Mouse (Mus musculus): Measurements from ENCODE around the gene Chmp4b. TPM values are rescaled to one million over a fixed set of nuclear protein-coding genes. Genes with fewer than 3 reads are reported as not detected.

Chmp4b gene
- polyA plus RNA-seq, 1 experiment from 2014 or later: 23.2 TPM

- no peaks in the 10 kb centered on the region for H3K27me3 ChIP-seq (ENCODE audit: control insufficient read depth, insufficient read depth, low read length)
- peak overlapping the region; percentile 18 for H3K4me3 ChIP-seq (replicated peaks; ENCODE audit: low read length)
- peak; percentile 72 for ATAC-seq (ENCODE audit: low FRiP score)
- no peaks in the 10 kb centered on the region for H3K9me3 ChIP-seq (ENCODE audit: control insufficient read depth, low read length)
- H3K4me1 ChIP-seq (replicated peaks; ENCODE audit: control insufficient read depth, insufficient read depth, low read length): peaks cover 28% of the 10 kb centered on the region
- DNase-seq (ENCODE audit: low spot score): peak; percentile 80
- peak overlapping the region; percentile 50 for H3K4me2 ChIP-seq (replicated peaks)
- 57% methylated on average over 19 of the region's 19 CpGs for WGBS
- H3K9ac ChIP-seq: peak overlapping the region; percentile 45
- no peaks in the 10 kb centered on the region for H3K36me3 ChIP-seq (replicated peaks; ENCODE audit: control insufficient read depth, insufficient read depth)
- peak overlapping the region; percentile 87 for H3K27ac ChIP-seq
These were observed 25.4 kb downstream of the Chmp4b start for GRCm38 (mm10) chr2:154676653-154677609.

GRCm38 (mm10) chr2:154677651-154678139 lies 26.2 kb downstream of the Chmp4b start:
- peak; percentile 82 for DNase-seq (ENCODE audit: low spot score)
- Histone ChIP-seq H3K9ac (peak overlapping the region; percentile 45), H3K4me1 (replicated peaks; ENCODE audit: control insufficient read depth, insufficient read depth, low read length) (peaks cover 34% of the 10 kb centered on the region), H3K9me3 (ENCODE audit: control insufficient read depth, low read length) (no peaks in the 10 kb centered on the region), H3K4me3 (replicated peaks; ENCODE audit: low read length) (peak overlapping the region; percentile 18), H3K27me3 (ENCODE audit: control insufficient read depth, insufficient read depth, low read length) (no peaks in the 10 kb centered on the region), H3K36me3 (replicated peaks; ENCODE audit: control insufficient read depth, insufficient read depth) (no peaks in the 10 kb centered on the region), H3K27ac (peak overlapping the region; percentile 87), H3K4me2 (replicated peaks) (peak overlapping the region; percentile 50)
- WGBS: 5% methylated on average over 10 of the region's 10 CpGs
- ATAC-seq (ENCODE audit: low FRiP score): peak; percentile 83

- WGBS: 92% methylated on average over 3 of the region's 3 CpGs
- no peaks in the 10 kb centered on the region; the same call in 1 of the 2 replicates for H3K36me3 ChIP-seq (replicated peaks; ENCODE audit: control insufficient read depth, insufficient read depth)
- no peaks in the 10 kb centered on the region for H3K27me3 ChIP-seq (ENCODE audit: control insufficient read depth, insufficient read depth, low read length)
- H3K4me2 ChIP-seq (replicated peaks): no peak overlapping the region
- no peak overlapping the region for H3K4me3 ChIP-seq (replicated peaks; ENCODE audit: low read length)
- no peaks in the 10 kb centered on the region for H3K9me3 ChIP-seq (ENCODE audit: control insufficient read depth, low read length)
- no peak overlapping the region for H3K9ac ChIP-seq
- ATAC-seq (ENCODE audit: low FRiP score) (no peak), DNase-seq (ENCODE audit: low spot score) (no peak)
- peaks cover 41% of the 10 kb centered on the region for H3K4me1 ChIP-seq (replicated peaks; ENCODE audit: control insufficient read depth, insufficient read depth, low read length)
- H3K27ac ChIP-seq: no peak overlapping the region
These were observed 27.5 kb downstream of the Chmp4b start for GRCm38 (mm10) chr2:154678995-154679394.

GRCm38 (mm10) chr2:154680337-154680736 lies 28.8 kb downstream of the Chmp4b start:
- Histone ChIP-seq H3K27me3 (ENCODE audit: control insufficient read depth, insufficient read depth, low read length) (no peaks in the 10 kb centered on the region), H3K9ac (no peak overlapping the region), H3K4me1 (replicated peaks; ENCODE audit: control insufficient read depth, insufficient read depth, low read length) (peaks cover 41% of the 10 kb centered on the region), H3K27ac (no peak overlapping the region), H3K36me3 (replicated peaks; ENCODE audit: control insufficient read depth, insufficient read depth) (no peaks in the 10 kb centered on the region; the same call in 1 of the 2 replicates), H3K4me3 (replicated peaks; ENCODE audit: low read length) (no peak overlapping the region), H3K4me2 (replicated peaks) (no peak overlapping the region), H3K9me3 (ENCODE audit: control insufficient read depth, low read length) (no peaks in the 10 kb centered on the region)
- DNase-seq (ENCODE audit: low spot score): no peak
- ATAC-seq (ENCODE audit: low FRiP score): no peak
- WGBS: 89% methylated on average over 2 of the region's 2 CpGs

GRCm38 (mm10) chr2:154680941-154681340 lies 29.4 kb downstream of the Chmp4b start:
- Histone ChIP-seq H3K4me2 (replicated peaks) (no peak overlapping the region), H3K9me3 (ENCODE audit: control insufficient read depth, low read length) (no peaks in the 10 kb centered on the region), H3K36me3 (replicated peaks; ENCODE audit: control insufficient read depth, insufficient read depth) (no peaks in the 10 kb centered on the region; the same call in 1 of the 2 replicates), H3K27me3 (ENCODE audit: control insufficient read depth, insufficient read depth, low read length) (no peaks in the 10 kb centered on the region), H3K4me1 (replicated peaks; ENCODE audit: control insufficient read depth, insufficient read depth, low read length) (peaks cover 41% of the 10 kb centered on the region), H3K27ac (no peak overlapping the region), H3K4me3 (replicated peaks; ENCODE audit: low read length) (no peak overlapping the region), H3K9ac (no peak overlapping the region)
- DNase-seq (ENCODE audit: low spot score) (no peak), ATAC-seq (ENCODE audit: low FRiP score) (no peak)
- WGBS: 83% methylated on average over 6 of the region's 6 CpGs

- H3K27ac ChIP-seq: peak overlapping the region; percentile 60
- DNase-seq (ENCODE audit: low spot score): no peak
- WGBS: 42% methylated on average over 1 of the region's 1 CpGs
- no peaks in the 10 kb centered on the region for H3K9me3 ChIP-seq (ENCODE audit: control insufficient read depth, low read length)
- no peaks in the 10 kb centered on the region for H3K27me3 ChIP-seq (ENCODE audit: control insufficient read depth, insufficient read depth, low read length)
- H3K4me2 ChIP-seq (replicated peaks): 0 out of 2 replicates have a peak overlapping the region, but pooled peaks have one; percentile 16
- no peak overlapping the region for H3K4me3 ChIP-seq (replicated peaks; ENCODE audit: low read length)
- H3K4me1 ChIP-seq (replicated peaks; ENCODE audit: control insufficient read depth, insufficient read depth, low read length): peaks cover 26% of the 10 kb centered on the region
- H3K9ac ChIP-seq: peak overlapping the region; percentile 31
- no peaks in the 10 kb centered on the region; the same call in 1 of the 2 replicates for H3K36me3 ChIP-seq (replicated peaks; ENCODE audit: control insufficient read depth, insufficient read depth)
- no peak for ATAC-seq (ENCODE audit: low FRiP score)
These were observed 31.2 kb downstream of the Chmp4b start for GRCm38 (mm10) chr2:154682712-154683111.

GRCm38 (mm10) chr2:154684901-154685470 lies 33.5 kb downstream of the Chmp4b start:
- 92% methylated on average over 7 of the region's 7 CpGs for WGBS
- peaks cover 7% of the 10 kb centered on the region; the same call in 1 of the 2 replicates for H3K36me3 ChIP-seq (replicated peaks; ENCODE audit: control insufficient read depth, insufficient read depth)
- H3K9ac ChIP-seq: no peak overlapping the region
- no peak overlapping the region for H3K4me3 ChIP-seq (replicated peaks; ENCODE audit: low read length)
- H3K27ac ChIP-seq: no peak overlapping the region
- DNase-seq (ENCODE audit: low spot score) (no peak), ATAC-seq (ENCODE audit: low FRiP score) (no peak)
- peaks cover 21% of the 10 kb centered on the region for H3K4me1 ChIP-seq (replicated peaks; ENCODE audit: control insufficient read depth, insufficient read depth, low read length)
- H3K27me3 ChIP-seq (ENCODE audit: control insufficient read depth, insufficient read depth, low read length): no peaks in the 10 kb centered on the region
- H3K9me3 ChIP-seq (ENCODE audit: control insufficient read depth, low read length): no peaks in the 10 kb centered on the region
- no peak overlapping the region for H3K4me2 ChIP-seq (replicated peaks)

- DNase-seq (ENCODE audit: low spot score) (no peak), ATAC-seq (ENCODE audit: low FRiP score) (no peak)
- H3K27ac ChIP-seq: no peak overlapping the region
- no peaks in the 10 kb centered on the region for H3K9me3 ChIP-seq (ENCODE audit: control insufficient read depth, low read length)
- no peaks in the 10 kb centered on the region for H3K27me3 ChIP-seq (ENCODE audit: control insufficient read depth, insufficient read depth, low read length)
- H3K9ac ChIP-seq: no peak overlapping the region
- peaks cover 15% of the 10 kb centered on the region for H3K36me3 ChIP-seq (replicated peaks; ENCODE audit: control insufficient read depth, insufficient read depth)
- no peak overlapping the region for H3K4me2 ChIP-seq (replicated peaks)
- H3K4me3 ChIP-seq (replicated peaks; ENCODE audit: low read length): no peak overlapping the region
- 94% methylated on average over 3 of the region's 3 CpGs for WGBS
- H3K4me1 ChIP-seq (replicated peaks; ENCODE audit: control insufficient read depth, insufficient read depth, low read length): peaks cover 21% of the 10 kb centered on the region
These were observed 34.3 kb downstream of the Chmp4b start for GRCm38 (mm10) chr2:154685772-154686171.

- Histone ChIP-seq H3K36me3 (replicated peaks; ENCODE audit: control insufficient read depth, insufficient read depth) (peaks cover 23% of the 10 kb centered on the region), H3K27ac (no peak overlapping the region), H3K9ac (no peak overlapping the region), H3K4me2 (replicated peaks) (no peak overlapping the region), H3K27me3 (ENCODE audit: control insufficient read depth, insufficient read depth, low read length) (no peaks in the 10 kb centered on the region), H3K9me3 (ENCODE audit: control insufficient read depth, low read length) (no peaks in the 10 kb centered on the region), H3K4me1 (replicated peaks; ENCODE audit: control insufficient read depth, insufficient read depth, low read length) (peaks cover 17% of the 10 kb centered on the region), H3K4me3 (replicated peaks; ENCODE audit: low read length) (no peak overlapping the region)
- DNase-seq (ENCODE audit: low spot score): no peak
- 99% methylated on average over 3 of the region's 3 CpGs for WGBS
- ATAC-seq (ENCODE audit: low FRiP score): no peak
These were observed 35.3 kb downstream of the Chmp4b start for GRCm38 (mm10) chr2:154686819-154687218.
